Mouse (Mus musculus): ENCODE data around the gene D930020B18Rik.

Gene D930020B18Rik

DNA sequence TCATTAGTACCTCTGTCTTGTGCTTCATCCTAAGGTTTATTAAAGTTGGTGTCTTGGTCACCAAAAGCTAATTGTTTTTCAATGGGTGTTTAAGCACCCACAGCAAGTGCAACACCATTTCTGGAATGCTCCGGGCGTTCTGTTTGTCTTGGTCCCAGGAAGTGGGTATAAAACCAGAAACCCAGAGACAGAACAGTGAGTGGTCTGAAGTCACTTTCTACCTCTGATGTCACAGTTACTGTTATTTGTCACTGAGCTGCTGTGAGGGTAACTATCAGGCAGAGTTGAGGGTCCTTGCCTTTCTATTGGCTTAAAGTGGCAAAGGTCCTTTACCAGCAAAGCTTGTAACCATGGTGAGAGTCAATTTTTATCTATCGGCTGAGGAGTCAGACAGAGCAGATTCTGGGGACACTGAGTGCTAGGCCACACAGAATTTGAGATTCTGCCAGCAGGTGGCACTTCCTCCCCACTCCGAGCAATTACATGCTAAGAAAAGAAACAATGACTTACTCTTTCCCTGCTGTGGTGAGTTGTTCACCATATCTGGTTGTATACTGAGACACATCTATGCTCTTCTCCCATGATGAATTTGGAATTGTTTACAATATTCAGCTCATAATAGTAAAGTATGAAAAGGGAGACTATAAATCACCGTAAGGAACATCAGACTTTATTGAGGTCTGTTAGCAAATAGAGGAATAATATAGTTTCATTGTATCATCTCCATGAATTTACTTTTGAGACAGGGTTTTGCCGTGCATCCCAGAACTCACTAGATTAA, 1.0 kb upstream of the D930020B18Rik start:
- no peak for DNase-seq (ENCODE audit: low spot score)

GRCm38 (mm10) chr10:121640944-121641271, 480 bp upstream of the D930020B18Rik start:
- DNase-seq (ENCODE audit: low spot score) = no peak

- no peak for DNase-seq (ENCODE audit: low spot score)
Observed at GRCm38 (mm10) chr10:121642054-121642947, 913 bp downstream of the D930020B18Rik start.

GRCm38 (mm10) chr10:121646294-121646693, 4.9 kb downstream of the D930020B18Rik start:
- no peak for DNase-seq (ENCODE audit: low spot score)

DNA sequence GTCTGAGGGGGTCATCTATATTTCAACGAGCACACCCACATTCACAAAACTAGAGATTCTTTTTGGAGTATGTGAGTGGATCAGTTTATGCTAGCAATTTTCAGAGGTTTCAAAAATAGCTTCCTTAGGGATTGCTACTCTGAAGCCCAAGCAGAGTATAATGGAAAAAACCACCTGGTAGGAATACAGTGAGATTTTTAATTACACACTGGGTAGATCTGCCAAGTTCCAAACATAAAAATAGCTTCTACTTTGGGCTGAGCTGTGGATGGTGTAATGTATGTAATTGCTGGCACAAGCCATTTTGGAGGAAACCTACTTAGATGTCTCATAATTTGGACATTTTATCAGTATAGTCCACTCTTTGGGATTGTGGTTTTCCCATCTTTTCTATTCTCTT, 11.7 kb downstream of the D930020B18Rik start:
- DNase-seq (ENCODE audit: low spot score) = no peak

GRCm38 (mm10) chr10:121655907-121656306, 14.5 kb downstream of the D930020B18Rik start:
- no peak for DNase-seq (ENCODE audit: low spot score)

- DNase-seq (ENCODE audit: low spot score) = no peak
Observed at GRCm38 (mm10) chr10:121662711-121663110, 21.3 kb downstream of the D930020B18Rik start.

- no peak for DNase-seq (ENCODE audit: low spot score)
Observed at GRCm38 (mm10) chr10:121663599-121663998, 22.2 kb downstream of the D930020B18Rik start.

GRCm38 (mm10) chr10:121665631-121666145, 24.3 kb downstream of the D930020B18Rik start:
- no peak for DNase-seq (ENCODE audit: low spot score)

DNA sequence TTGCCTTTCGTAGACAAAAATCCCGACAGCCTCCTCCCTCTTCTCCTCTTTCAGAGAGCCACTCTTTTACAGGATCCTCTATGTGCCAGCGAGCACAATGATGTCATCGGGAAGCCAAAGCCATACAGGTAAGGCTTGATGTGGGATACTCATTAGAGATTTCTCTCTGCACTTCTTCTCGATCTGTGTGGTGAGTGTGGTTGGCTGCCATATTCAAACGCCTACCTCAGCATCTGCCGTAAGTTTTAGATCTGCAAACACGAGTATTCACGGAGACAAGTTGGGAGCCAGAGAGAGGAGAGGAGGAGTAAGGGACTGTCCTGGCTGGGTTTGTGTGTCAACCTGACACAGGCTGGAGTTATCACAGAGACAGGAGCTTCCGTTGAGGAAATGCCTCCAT, 27.7 kb downstream of the D930020B18Rik start:
- DNase-seq (ENCODE audit: low spot score) = no peak

GRCm38 (mm10) chr10:121677019-121677418, 35.6 kb downstream of the D930020B18Rik start:
- DNase-seq (ENCODE audit: low spot score) = no peak

GRCm38 (mm10) chr10:121680902-121681301, 39.5 kb downstream of the D930020B18Rik start:
- no peak for DNase-seq (ENCODE audit: low spot score)

DNA sequence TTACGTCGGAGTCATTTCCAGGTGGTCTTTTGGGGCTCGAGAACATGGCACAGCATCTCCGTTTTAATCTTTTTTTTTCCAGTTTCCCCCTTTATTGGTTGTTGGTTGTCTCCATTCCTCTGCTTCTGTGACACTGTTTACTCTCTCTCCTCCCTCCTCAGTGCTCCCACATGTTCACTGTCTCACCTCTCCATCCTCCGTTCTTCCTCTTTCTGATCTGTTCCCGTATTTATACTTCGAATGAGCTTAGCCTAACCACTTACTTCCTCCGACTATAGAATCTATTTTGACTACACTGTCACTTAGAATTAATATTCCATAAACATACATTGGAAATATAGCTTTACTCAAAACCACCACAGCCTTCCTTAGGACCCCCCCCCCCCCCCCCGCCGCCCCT, 41.2 kb downstream of the D930020B18Rik start:
- DNase-seq (ENCODE audit: low spot score) = no peak

DNA sequence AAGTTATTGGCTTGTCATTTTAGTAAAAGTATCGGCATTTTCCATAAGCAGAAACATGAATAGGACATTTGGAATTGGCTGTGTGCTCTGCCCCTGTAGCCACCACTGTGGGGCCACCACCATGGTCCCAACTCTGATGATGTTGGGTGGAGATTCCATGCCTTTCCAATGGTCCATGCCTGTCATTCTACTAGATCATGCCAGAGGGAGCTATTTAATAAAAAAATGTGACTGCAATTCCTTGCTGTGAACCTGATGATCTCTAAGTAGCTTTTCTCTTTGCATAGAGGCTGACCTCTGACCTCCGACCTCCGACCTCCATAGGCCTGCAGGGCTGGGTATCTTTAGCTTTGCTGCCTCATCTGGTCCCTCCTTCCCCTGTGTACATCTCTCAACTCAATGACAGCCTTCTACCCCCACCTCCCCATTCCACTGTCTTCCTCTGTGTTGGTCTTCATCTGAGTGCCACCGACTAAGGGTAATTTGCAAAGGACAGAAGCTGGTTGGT, 44.8 kb downstream of the D930020B18Rik start:
- DNase-seq (ENCODE audit: low spot score) = peak; percentile 57

DNA sequence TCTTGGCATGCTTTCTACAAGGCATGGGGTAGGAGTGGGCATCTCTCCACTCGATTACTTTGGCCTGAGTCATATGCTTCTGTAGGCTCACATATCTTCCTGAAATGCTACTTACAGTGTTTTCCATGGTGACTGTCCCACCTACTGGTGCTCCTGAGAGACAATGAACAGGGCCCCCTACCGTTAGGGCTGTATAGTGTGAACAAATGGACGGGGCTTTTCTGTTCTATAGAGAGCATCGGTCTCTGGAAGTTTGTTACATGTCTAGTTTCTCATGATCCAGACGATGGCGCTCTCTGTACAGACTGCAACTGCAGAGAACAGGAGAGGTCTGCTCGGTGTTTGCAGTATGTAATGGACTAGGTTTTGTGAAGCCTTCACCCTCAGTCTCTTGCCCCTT, 46.1 kb downstream of the D930020B18Rik start:
- DNase-seq (ENCODE audit: low spot score) = no peak

GRCm38 (mm10) chr10:121689591-121690314, 48.4 kb downstream of the D930020B18Rik start:
- DNase-seq (ENCODE audit: low spot score) = peak; percentile 80

GRCm38 (mm10) chr10:121692944-121693579, 51.7 kb downstream of the D930020B18Rik start:
- peak; percentile 38 for DNase-seq (ENCODE audit: low spot score)

DNA sequence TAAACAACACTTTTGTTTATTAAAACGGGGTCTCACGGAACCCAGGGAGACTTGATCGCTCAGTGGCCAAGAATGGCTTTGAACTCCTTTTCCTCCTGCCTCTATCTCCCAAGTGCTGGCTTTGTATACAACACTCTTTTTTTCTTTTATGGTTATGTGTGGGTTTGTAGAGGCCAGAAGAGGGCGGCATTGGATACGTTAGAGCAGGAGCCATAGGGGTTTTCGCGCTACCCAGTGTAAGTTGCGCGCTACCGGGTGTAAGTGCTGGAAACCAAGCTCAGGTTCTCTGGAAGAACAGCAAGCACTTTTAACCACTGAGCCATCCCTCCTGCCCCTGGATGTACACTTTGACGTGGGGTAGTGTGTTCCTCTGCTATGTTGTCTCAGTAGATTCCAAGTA, 53.2 kb downstream of the D930020B18Rik start:
- peak; percentile 19 for DNase-seq (ENCODE audit: low spot score)

DNA sequence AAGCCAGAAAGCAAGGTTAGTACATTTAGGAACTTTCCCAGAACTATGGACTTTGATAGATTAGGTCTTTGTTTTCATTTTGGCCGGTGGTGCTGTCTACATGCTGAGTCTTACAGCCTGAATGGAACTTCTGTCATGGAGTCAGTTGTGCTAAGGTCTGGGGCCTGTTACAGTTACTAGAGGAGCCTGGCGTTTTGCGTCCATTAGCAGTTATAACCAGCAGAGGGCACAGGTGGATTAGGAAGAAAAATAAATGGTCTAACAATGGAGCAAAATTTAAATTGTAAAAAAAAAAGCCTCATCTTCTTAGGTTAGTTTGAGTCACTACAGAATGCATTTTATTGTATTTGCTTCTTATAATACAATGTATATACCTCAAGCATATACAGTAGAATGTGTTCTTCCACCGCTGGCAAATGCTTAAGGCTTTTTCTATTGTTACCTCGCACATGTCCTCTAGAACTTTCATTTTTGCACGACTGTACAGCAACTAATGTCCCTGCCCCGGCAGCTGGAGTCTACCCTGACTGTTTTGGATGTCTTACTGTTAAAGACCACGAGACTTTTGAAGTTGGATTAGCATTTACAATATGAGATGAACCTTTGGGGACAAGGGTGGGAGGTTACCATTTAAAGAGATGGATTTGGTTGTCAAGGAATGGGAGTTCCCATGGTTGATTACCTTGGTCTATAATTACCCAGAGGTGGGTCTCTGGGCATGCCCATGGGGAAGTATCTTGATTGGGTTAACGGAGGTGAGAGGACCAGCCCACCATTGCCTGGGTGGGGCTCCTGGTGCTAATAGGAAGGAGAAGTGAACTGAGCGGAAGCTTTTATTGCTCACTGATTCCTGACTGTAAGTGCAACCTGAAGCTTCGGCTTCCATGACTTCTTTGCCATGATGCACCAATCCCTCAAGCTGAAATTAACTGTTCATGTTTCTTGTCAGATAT, 60.2 kb downstream of the D930020B18Rik start:
- DNase-seq (ENCODE audit: low spot score) = peak; percentile 69

DNA sequence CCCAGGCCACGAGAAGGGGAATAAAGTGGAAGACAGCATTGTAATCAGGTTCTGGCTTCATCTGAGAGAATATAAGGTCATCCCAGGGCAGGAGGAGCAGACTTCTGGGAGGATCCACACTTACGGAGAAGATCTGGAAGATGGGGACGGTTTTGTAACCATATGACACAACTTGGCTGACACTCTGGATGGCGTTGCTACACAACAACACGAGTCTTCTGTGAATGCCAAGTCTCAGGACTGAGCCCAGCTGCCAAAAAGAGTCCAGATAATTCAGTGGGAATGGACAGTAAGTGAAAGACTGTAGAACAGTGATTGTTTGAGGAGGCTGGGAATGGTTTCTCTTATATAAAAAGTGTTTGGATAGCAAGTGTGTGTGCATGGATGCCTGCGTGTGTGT, 62.2 kb downstream of the D930020B18Rik start:
- DNase-seq (ENCODE audit: low spot score) = peak; percentile 29
